Mouse (Mus musculus) induced T-regulatory cell, adult 2 months (primary cell): ENCODE results near the gene Hnrnpc.
A peak's percentile ranks its signal among the peaks of the same experiment; 100 is the strongest.

Source experiments
- DNase-seq: peaks from one replicate; pipeline ENCODE4 v3.0.0-alpha.2; 2012; ENCODE audit warnings: low read depth

The Hnrnpc gene

GRCm38 (mm10) chr14:52103856-52104676 is at the start of gene Hnrnpc:
Gene Hnrnpc (minus strand): TSS chr14:52104028.
- DNase-seq = peak; percentile 100

- no peak for DNase-seq
Observed at GRCm38 (mm10) chr14:52152613-52153012, 48.8 kb upstream of the Hnrnpc start.

- no peak for DNase-seq
Observed at GRCm38 (mm10) chr14:52152179-52152578, 48.4 kb upstream of the Hnrnpc start.

- no peak for DNase-seq
Observed at GRCm38 (mm10) chr14:52149888-52150287, 46.1 kb upstream of the Hnrnpc start.

- DNase-seq = peak; percentile 65
Observed at GRCm38 (mm10) chr14:52146540-52146939, 42.7 kb upstream of the Hnrnpc start.

- no peak for DNase-seq
Observed at GRCm38 (mm10) chr14:52144165-52144564, 40.3 kb upstream of the Hnrnpc start.

- DNase-seq = no peak
Observed at GRCm38 (mm10) chr14:52141445-52142127, 37.8 kb upstream of the Hnrnpc start.

- DNase-seq = peak; percentile 83
Observed at GRCm38 (mm10) chr14:52140577-52141444, 37.0 kb upstream of the Hnrnpc start.

- DNase-seq = no peak
Observed at GRCm38 (mm10) chr14:52133584-52133983, 29.8 kb upstream of the Hnrnpc start.

GRCm38 (mm10) chr14:52124636-52125035 is 20.8 kb upstream of the Hnrnpc start:
- DNase-seq = no peak

GRCm38 (mm10) chr14:52123918-52124317 is 20.1 kb upstream of the Hnrnpc start:
- peak; percentile 87 for DNase-seq

GRCm38 (mm10) chr14:52120169-52120568 is 16.3 kb upstream of the Hnrnpc start:
- no peak for DNase-seq

- peak; percentile 60 for DNase-seq
Observed at GRCm38 (mm10) chr14:52118823-52119608, 15.2 kb upstream of the Hnrnpc start.

GRCm38 (mm10) chr14:52118456-52118822 is 14.6 kb upstream of the Hnrnpc start:
- no peak for DNase-seq

- no peak for DNase-seq
Observed at GRCm38 (mm10) chr14:52117241-52117640, 13.4 kb upstream of the Hnrnpc start.

- DNase-seq = no peak
Observed at GRCm38 (mm10) chr14:52114101-52114500, 10.3 kb upstream of the Hnrnpc start.

- no peak for DNase-seq
Observed at GRCm38 (mm10) chr14:52110346-52110745, 6.5 kb upstream of the Hnrnpc start, which contains the start of gene Rpgrip1. Gene Rpgrip1 (plus strand): TSS chr14:52110704.

GRCm38 (mm10) chr14:52108025-52108424 is 4.2 kb upstream of the Hnrnpc start:
- no peak for DNase-seq

GRCm38 (mm10) chr14:52106741-52107140 is 2.9 kb upstream of the Hnrnpc start:
- peak; percentile 29 for DNase-seq

- DNase-seq = peak; percentile 24
Observed at GRCm38 (mm10) chr14:52105308-52105707, 1.5 kb upstream of the Hnrnpc start.

GRCm38 (mm10) chr14:52104677-52105285 is 953 bp upstream of the Hnrnpc start:
- DNase-seq = no peak
